Mouse (Mus musculus) embryonic facial prominence, embryonic 14.5 days (tissue): ENCODE results near the gene Scgb1b19. TPM values are rescaled to one million over a fixed set of nuclear protein-coding genes. Genes with fewer than 3 reads are reported as not detected.
"Not testable (repeated sequence)": the region's sequence is repeated elsewhere in the genome, so short reads cannot be mapped to it uniquely, and the experiment has no call there.

ENCODE experiments used
- ATAC-seq: fragments of 200-750 bp; cut with Nextera tagmentation; 2 replicates; pipeline ENCODE4 v1.8.0; 2017; ENCODE audit warnings: low read depth, moderate number of reproducible peaks, moderate TSS enrichment
- DNase-seq: peaks from one replicate; pipeline ENCODE4 v3.0.0-alpha.2; 2015; ENCODE audit warnings: low spot score
- H3K27ac ChIP-seq: fragments of 300-500 bp; sonication (generic); replicated peaks from 2 replicates; pipeline ENCODE4 v1.5.1; 2014; ENCODE audit warnings: low read depth, mild to moderate bottlenecking, low read length, moderate library complexity
- H3K27me3 ChIP-seq: fragments of 300-500 bp; sonication (generic); replicated peaks from 2 replicates; pipeline ENCODE4 v1.6.1; 2014; ENCODE audit warnings: low read length; ENCODE audit not compliant: control insufficient read depth, insufficient read depth
- H3K36me3 ChIP-seq: fragments of 300-500 bp; sonication (generic); 2 replicates; pipeline ENCODE4 v1.6.1; 2014; ENCODE audit warnings: low read length, mixed read lengths; ENCODE audit not compliant: control insufficient read depth, insufficient read depth
- H3K4me1 ChIP-seq: fragments of 300-500 bp; sonication (generic); 2 replicates; pipeline ENCODE4 v1.6.1; 2014; ENCODE audit warnings: antibody characterized with exemption, low read length; ENCODE audit not compliant: control insufficient read depth, insufficient read depth
- H3K4me2 ChIP-seq: fragments of 300-500 bp; sonication (generic); 2 replicates; pipeline ENCODE4 v1.6.1; 2014; ENCODE audit warnings: low read depth, mild to moderate bottlenecking, low read length, moderate library complexity, mixed read lengths
- H3K4me3 ChIP-seq: fragments of 300-500 bp; sonication (generic); 2 replicates; pipeline ENCODE4 v1.5.1; 2014; ENCODE audit warnings: low read depth, mild to moderate bottlenecking, low read length
- H3K9ac ChIP-seq: fragments of 300-500 bp; sonication (generic); 2 replicates; pipeline ENCODE4 v1.6.1; 2014; ENCODE audit warnings: low read depth, mild to moderate bottlenecking, low read length, moderate library complexity, mixed read lengths
- H3K9me3 ChIP-seq: fragments of 300-500 bp; sonication (generic); 2 replicates; pipeline ENCODE4 v1.6.1; 2016; ENCODE audit warnings: low read length; ENCODE audit not compliant: control insufficient read depth
- WGBS: fragments of 180-500 bp; shearing (Covaris S2); extraction: QIAGEN DNeasy Blood & Tissue Kit; methylation state at CpG from one replicate; pipeline ENCODE4 v1.1.7; 2014; 5-methylcytosine and 5-hydroxymethylcytosine counted together
- polyA plus RNA-seq: library from polyadenylated mRNA; unstranded; fragments of >200 nt; fragmentation: Nextera tagmentation; extraction: Ambion mirVana; gene quantifications from 2 replicates; pipeline ENCODE4 v1.2.1, GENCODE M21; 2014

Scgb1b19 gene
- polyA plus RNA-seq = not detected in 2 replicates

GRCm38 (mm10) chr7:33286991-33287390 is at the start of gene Scgb1b19:
TSS of gene Scgb1b19 (plus strand) at chr7:33287291.
- H3K27ac ChIP-seq, H3K36me3 ChIP-seq, H3K4me1 ChIP-seq, DNase-seq, H3K9ac ChIP-seq, H3K4me3 ChIP-seq, H3K27me3 ChIP-seq, H3K4me2 ChIP-seq, ATAC-seq, H3K9me3 ChIP-seq: not testable (repeated sequence)
- WGBS = 60% methylated on average over 1 of the region's 3 CpGs

- H3K4me1 ChIP-seq, H3K4me3 ChIP-seq, H3K9ac ChIP-seq, H3K9me3 ChIP-seq, H3K4me2 ChIP-seq, H3K27ac ChIP-seq, H3K27me3 ChIP-seq, H3K36me3 ChIP-seq, DNase-seq, ATAC-seq: not testable (repeated sequence)
Observed at GRCm38 (mm10) chr7:33280238-33280637, 6.9 kb upstream of the Scgb1b19 start, which contains the start of gene Scgb2b19. TSS of gene Scgb2b19 (minus strand) at chr7:33280338.

Other genes starting within 250 kb of the Scgb1b19 start
- gene Scgb2b17, start 230.7 kb upstream of the Scgb1b19 start, polyA plus RNA-seq = not detected in 2 replicates
- gene Scgb1b17, start 223.8 kb upstream of the Scgb1b19 start, polyA plus RNA-seq = not detected in 2 replicates
- not detected in 2 replicates for gene Scgb2b18, start 113.4 kb upstream of the Scgb1b19 start, polyA plus RNA-seq
- gene Scgb1b18, start 101.7 kb upstream of the Scgb1b19 start, polyA plus RNA-seq = not detected in 2 replicates
- not detected in 2 replicates for gene Scgb2b19, start 7.0 kb upstream of the Scgb1b19 start, polyA plus RNA-seq
- not detected in 2 replicates for gene Scgb2b20, start 79.0 kb downstream of the Scgb1b19 start, polyA plus RNA-seq
- gene Scgb1b20, start 85.9 kb downstream of the Scgb1b19 start, polyA plus RNA-seq = not detected in 2 replicates
- not detected in 2 replicates for gene Scgb2b21, start 233.2 kb downstream of the Scgb1b19 start, polyA plus RNA-seq